Mouse (Mus musculus) heart, adult 2 months (tissue): ENCODE data around the gene Rps6kb1. TPM values are rescaled to one million over a fixed set of nuclear protein-coding genes. Genes with fewer than 3 reads are reported as not detected.

Experiments used
- DNase-seq, 2 experiments: peaks; one replicate each; pipeline ENCODE4 v3.0.0; 2021
- H3K27ac ChIP-seq: fragments of 200-600 bp; 2 replicates; pipeline ENCODE4 v1.8.1; 2022
- H3K27me3 ChIP-seq: fragments of 200-500 bp; 2 replicates; pipeline ENCODE4 v1.6.1; 2012; ENCODE audit warnings: mild to moderate bottlenecking, low read length, inconsistent platforms, mixed read lengths; ENCODE audit not compliant: control insufficient read depth, insufficient read depth
- H3K36me3 ChIP-seq: fragments of 200-500 bp; 2 replicates; pipeline ENCODE4 v1.6.1; 2012; ENCODE audit warnings: low read length, inconsistent platforms; ENCODE audit not compliant: control insufficient read depth, insufficient read depth
- H3K4me1 ChIP-seq: fragments of 200-500 bp; 2 replicates; pipeline ENCODE4 v1.6.1; 2011; ENCODE audit warnings: low read length; ENCODE audit not compliant: control insufficient read depth, insufficient read depth
- H3K4me3 ChIP-seq: fragments of 200-600 bp; 2 replicates; pipeline ENCODE4 v1.8.1; 2022
- H3K79me2 ChIP-seq: fragments of 200-500 bp; replicated peaks from 2 replicates; pipeline ENCODE4 v1.6.1; 2012; ENCODE audit warnings: mild to moderate bottlenecking, inconsistent platforms, low read length, moderate library complexity, mixed read lengths; ENCODE audit not compliant: control insufficient read depth, insufficient read depth
- H3K9ac ChIP-seq: fragments of 200-500 bp; 2 replicates; pipeline ENCODE4 v1.6.1; 2012; ENCODE audit warnings: low read depth, mild to moderate bottlenecking, control low read depth, inconsistent platforms, low read length, mixed read lengths
- CTCF ChIP-seq: fragments of 200-600 bp; IDR thresholded peaks from 2 replicates; pipeline ENCODE4 v1.8.1; 2022; ENCODE audit warnings: antibody characterized with exemption, mild to moderate bottlenecking, moderate library complexity
- EP300 ChIP-seq: fragments of 200-500 bp; IDR thresholded peaks from 2 replicates; pipeline ENCODE4 v1.6.1; 2011; ENCODE audit warnings: low read depth, low read length, control low read depth; ENCODE audit not compliant: insufficient read depth
- POLR2A ChIP-seq: fragments of 200-500 bp; IDR thresholded peaks from 2 replicates; pipeline ENCODE4 v1.6.1; 2011; ENCODE audit warnings: mild to moderate bottlenecking, low read depth, low read length, control low read depth; ENCODE audit not compliant: insufficient read depth
- WGBS: fragments of 180-500 bp; shearing (Covaris S2); methylation state at CpG from one replicate; pipeline ENCODE4 v1.1.7; 2018; 5-methylcytosine and 5-hydroxymethylcytosine counted together
- intact Hi-C: fragments of 180-260 bp; cut with DNase I; formaldehyde crosslinking; loops from one replicate; pipeline ENCODE4 v1.15.1; 2025
- polyA plus RNA-seq: library from polyadenylated mRNA; depleted of rRNA; stranded (reverse); fragments of >200 nt; gene quantifications from 2 replicates; pipeline ENCODE4 v1.2.3, GENCODE M21; 2012
- total RNA-seq, 2 experiments: library from RNA; stranded (reverse); gene quantifications; 2 replicates each; pipeline ENCODE4 v1.2.3; 2021

Rps6kb1 gene
- total and polyA plus RNA-seq, 3 experiments = 6.4 to 22.4 (median 18.3) TPM

- no peaks in the 10 kb centered on the region for H3K27me3 ChIP-seq
- no peak for DNase-seq
- intact Hi-C loops = no loop called here
These were observed 41.7 kb upstream of the Rps6kb1 start for GRCm38 (mm10) chr11:86586177-86586867.

GRCm38 (mm10) chr11:86585598-86585984 is 41.0 kb upstream of the Rps6kb1 start:
- no peaks in the 10 kb centered on the region for H3K79me2 ChIP-seq
- H3K27me3 ChIP-seq = no peaks in the 10 kb centered on the region
- 28% methylated on average over 3 of the region's 3 CpGs for WGBS
- H3K4me1 ChIP-seq = peaks cover 10% of the 10 kb centered on the region
- H3K36me3 ChIP-seq = peaks cover 8% of the 10 kb centered on the region
- no peak for DNase-seq
- peak overlapping the region; percentile 56 for H3K9ac ChIP-seq
- H3K4me3 ChIP-seq = peak overlapping the region; percentile 32
- TF ChIP-seq EP300 (no peak), POLR2A (no peak), CTCF (no peak)
- intact Hi-C loops = no loop called here
- H3K27ac ChIP-seq = peak overlapping the region; percentile 87

More at GRCm38 (mm10) chr11:86586177-86586867, 41.7 kb upstream of the Rps6kb1 start:
- Histone ChIP-seq H3K4me3 (peak overlapping the region; percentile 52), H3K36me3 (peaks cover 8% of the 10 kb centered on the region), H3K27ac (peak overlapping the region; percentile 87), H3K4me1 (peaks cover 6% of the 10 kb centered on the region), H3K9ac (peak overlapping the region; percentile 83), H3K79me2 (no peaks in the 10 kb centered on the region)
- TF ChIP-seq POLR2A = no peak
- no peak for TF ChIP-seq EP300
- TF ChIP-seq CTCF = no peak
- WGBS = 22% methylated on average over 12 of the region's 12 CpGs

- H3K4me3 ChIP-seq = no peak overlapping the region; the same call in 1 of the 2 replicates
- H3K36me3 ChIP-seq = peaks cover 8% of the 10 kb centered on the region
- peak overlapping the region; percentile 87 for H3K27ac ChIP-seq
- DNase-seq = no peak
- peaks cover 14% of the 10 kb centered on the region for H3K4me1 ChIP-seq
- 24% methylated on average over 7 of the region's 7 CpGs for WGBS
- intact Hi-C loops = no loop called here
- H3K79me2 ChIP-seq = no peaks in the 10 kb centered on the region
- no peak for TF ChIP-seq CTCF
- TF ChIP-seq POLR2A = no peak
- TF ChIP-seq EP300 = no peak
- no peaks in the 10 kb centered on the region for H3K27me3 ChIP-seq
- peak overlapping the region; percentile 56 for H3K9ac ChIP-seq
These were observed 40.4 kb upstream of the Rps6kb1 start for GRCm38 (mm10) chr11:86584898-86585597.

DNA sequence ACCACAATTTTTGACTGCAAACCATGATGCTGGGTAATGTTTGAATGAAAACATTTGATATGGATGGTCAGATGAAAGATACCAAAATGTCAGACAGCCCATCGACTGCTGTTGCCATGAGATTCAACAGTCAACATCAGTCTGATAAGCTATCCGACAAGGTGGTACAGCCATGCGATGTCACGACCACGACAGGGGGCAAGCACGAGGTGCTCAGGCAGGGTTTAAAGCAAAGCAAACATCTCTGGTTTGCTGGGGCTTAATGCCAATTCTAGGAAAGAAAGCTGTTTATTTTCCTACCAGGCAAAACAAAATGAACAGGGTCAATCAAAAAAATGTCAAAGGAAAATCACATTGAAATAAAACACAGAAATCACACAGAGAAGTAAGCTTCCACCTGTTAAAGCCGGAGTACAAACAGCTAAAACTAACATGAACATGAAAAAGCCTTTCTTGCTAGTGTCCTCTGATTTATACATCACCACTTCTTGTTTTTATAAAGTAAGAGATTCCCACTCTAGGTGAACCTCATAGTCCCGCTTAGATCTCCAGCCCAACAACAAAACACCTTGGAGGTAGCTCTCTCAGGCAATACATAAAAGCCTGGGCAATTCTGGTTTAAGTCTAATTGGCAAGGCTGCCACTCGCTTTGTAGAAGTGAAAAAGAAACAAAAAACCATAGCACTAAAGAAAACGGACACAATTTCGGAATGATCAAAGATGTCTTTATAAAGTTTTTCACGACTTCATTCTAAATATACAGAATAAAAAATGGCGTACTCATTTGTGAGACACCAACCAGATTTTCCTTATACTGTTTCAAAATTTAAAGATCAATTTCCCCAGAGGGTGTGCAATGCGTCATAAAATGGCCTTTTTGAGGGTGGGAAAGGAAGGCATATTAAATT is 39.6 kb upstream of the Rps6kb1 start:
- Histone ChIP-seq H3K27me3 (no peaks in the 10 kb centered on the region), H3K9ac (no peak overlapping the region), H3K4me3 (no peak overlapping the region), H3K36me3 (peaks cover 8% of the 10 kb centered on the region), H3K27ac (peak overlapping the region; percentile 87), H3K4me1 (peaks cover 20% of the 10 kb centered on the region), H3K79me2 (no peaks in the 10 kb centered on the region)
- 65% methylated on average over 14 of the region's 14 CpGs for WGBS
- no peak for DNase-seq
- TF ChIP-seq EP300 = no peak
- intact Hi-C loops = no loop called here

GRCm38 (mm10) chr11:86583313-86583825 is 38.8 kb upstream of the Rps6kb1 start:
- intact Hi-C loops = no loop called here
- WGBS = 84% methylated on average over 3 of the region's 3 CpGs
- Histone ChIP-seq H3K36me3 (peaks cover 8% of the 10 kb centered on the region), H3K27me3 (no peaks in the 10 kb centered on the region), H3K4me1 (peaks cover 24% of the 10 kb centered on the region), H3K27ac (no peak overlapping the region), H3K4me3 (no peak overlapping the region), H3K9ac (no peak overlapping the region), H3K79me2 (no peaks in the 10 kb centered on the region)
- TF ChIP-seq CTCF (no peak), POLR2A (no peak), EP300 (no peak)
- no peak for DNase-seq
